ENCODE assay signal across 29 mouse cellular contexts in genomic region chr15:96493573-96493972, GRCm38 (mm10).
"Had no signal": no experiment of that assay in that cellular context is flagged by ENCODE, and none has a peak within 500 bp of the region (broad histone marks: within the 10 kb centered on the region; RNA-seq: fewer than 3 reads in every experiment).

No protein-coding gene starts in this region.

- H3K9ac ChIP-seq: heart, embryonic 13.5 days; heart, embryonic 15.5 days; hindbrain, embryonic 13.5 days; hindbrain, embryonic 15.5 days; kidney, embryonic 15.5 days; limb, embryonic 12.5 days; liver, embryonic 13.5 days; liver, embryonic 15.5 days; liver, postnatal 0 days had no signal

- ATAC-seq: hindbrain, postnatal 0 days; intestine, embryonic 16.5 days had no signal

- DNase-seq: gastrocnemius, adult 2 months; gastrocnemius, postnatal 14 days; gastrocnemius, postnatal 36 days; heart, adult 18-20 months; heart, postnatal 14 days; heart, postnatal 36 days; kidney, adult 11 months; kidney, adult 2 months; kidney, adult 9 months; kidney, postnatal 14 days; kidney, postnatal 36 days; liver; liver, embryonic 13.5 days had no signal

- H3K27ac ChIP-seq: gastrocnemius, adult 2 months; heart, embryonic 13.5 days; heart, embryonic 15.5 days; hindbrain, embryonic 13.5 days; hindbrain, embryonic 15.5 days; hindbrain, postnatal 0 days; kidney, embryonic 15.5 days; kidney, postnatal 0 days; layer of hippocampus, adult 2 months; left cerebral cortex, adult 2 months; limb, embryonic 10.5 days; limb, embryonic 12.5 days; liver, embryonic 13.5 days; liver, embryonic 15.5 days had no signal

- H3K9me3 ChIP-seq: heart, embryonic 15.5 days; hindbrain, embryonic 13.5 days; hindbrain, embryonic 15.5 days; kidney, embryonic 15.5 days; limb, embryonic 10.5 days; limb, embryonic 12.5 days; liver, embryonic 13.5 days; liver, embryonic 15.5 days had no signal

- H3K36me3 ChIP-seq: heart, embryonic 13.5 days; heart, embryonic 15.5 days; hindbrain, embryonic 13.5 days; hindbrain, embryonic 15.5 days; kidney, embryonic 15.5 days; limb, embryonic 10.5 days; limb, embryonic 12.5 days; liver, embryonic 13.5 days; liver, embryonic 15.5 days had no signal

- H3K4me3 ChIP-seq: gastrocnemius, adult 2 months; heart, embryonic 13.5 days; heart, embryonic 15.5 days; hindbrain, embryonic 13.5 days; hindbrain, embryonic 15.5 days; kidney, embryonic 15.5 days; layer of hippocampus, adult 2 months; left cerebral cortex, adult 2 months; limb, embryonic 10.5 days; limb, embryonic 12.5 days; liver, embryonic 13.5 days; liver, embryonic 15.5 days had no signal

- H3K27me3 ChIP-seq: heart, embryonic 13.5 days; heart, embryonic 15.5 days; hindbrain, embryonic 13.5 days; hindbrain, embryonic 15.5 days; kidney, embryonic 15.5 days; limb, embryonic 12.5 days; liver, embryonic 13.5 days; liver, embryonic 15.5 days had no signal

- H3K4me2 ChIP-seq: heart, embryonic 11.5 days; heart, embryonic 13.5 days; heart, embryonic 15.5 days; hindbrain, embryonic 13.5 days; hindbrain, embryonic 15.5 days; kidney, embryonic 15.5 days; limb, embryonic 12.5 days; liver, embryonic 11.5 days; liver, embryonic 13.5 days; liver, embryonic 15.5 days had no signal
